Mouse (Mus musculus): ENCODE measurements at regions not wholly inside any gene's neighbourhood (a gene's known extent, or its start where the extent isn't known, plus 50 kb on each side); places are given as distances from the start of the nearest gene placed in this dataset.

DNA sequence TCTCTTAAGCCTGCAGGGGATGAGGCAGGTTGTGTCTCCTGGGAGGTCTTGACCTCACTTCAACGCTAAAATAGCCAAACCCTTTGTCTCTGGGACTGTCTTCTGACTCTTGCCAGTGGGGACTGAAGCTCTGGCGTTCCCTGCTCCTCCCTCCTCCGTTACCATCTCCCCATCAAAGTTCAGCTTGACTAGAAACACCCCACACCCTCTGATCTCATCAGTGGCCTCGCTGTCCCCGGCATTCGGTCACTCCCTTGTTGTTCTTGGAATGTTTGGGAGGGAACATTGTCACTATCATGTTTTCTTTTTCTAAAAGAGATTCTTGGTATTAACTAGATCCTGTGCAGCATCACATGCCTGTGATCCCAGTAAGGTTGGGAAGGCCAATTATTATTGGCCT lies 54.6 kb upstream of the Slc35c1 start:
- TF ChIP-seq CTCF (IDR thresholded peaks at IDR 0.05; ENCODE audit: extremely low read depth, insufficient read depth, low read length) (no peak), POLR2A (IDR thresholded peaks at IDR 0.05; ENCODE audit: extremely low read depth, insufficient read depth, low read length) (no peak)

Data from cortical plate, adult 2 months (tissue).